Mouse (Mus musculus) lung, postnatal 14 days (tissue): ENCODE results near the gene Smim27.

ENCODE experiments used
- DNase-seq: peaks from one replicate; pipeline ENCODE4 v3.0.0; 2021

Smim27 gene

GRCm38 (mm10) chr4:40269430-40270032 is at the start of gene Smim27, which contains the start of gene Topors:
Gene Smim27, plus strand, starts transcription at chr4:40269579.
Gene Topors, minus strand, starts transcription at chr4:40269850.
- DNase-seq: peak; percentile 95

DNA sequence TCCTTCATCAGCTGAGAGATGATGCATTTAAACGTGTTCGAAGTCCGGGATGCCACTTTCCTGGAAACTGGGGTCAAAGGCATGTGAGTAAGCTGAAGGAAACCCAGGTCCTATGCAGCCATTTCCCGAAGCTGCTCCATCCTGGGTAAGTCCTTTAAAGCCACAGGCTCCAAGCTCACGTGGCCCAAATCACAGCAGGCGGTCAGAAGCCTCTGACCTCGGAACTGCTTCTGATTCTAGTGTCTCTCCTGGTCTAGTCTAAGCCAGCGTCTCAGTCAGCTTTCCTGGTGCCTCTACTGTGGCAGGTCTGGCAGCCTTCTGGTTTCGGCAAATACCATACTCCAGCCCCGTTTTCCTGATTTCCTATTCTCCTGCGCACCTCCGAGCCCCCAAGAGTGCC is 48.9 kb upstream of the Smim27 start:
- DNase-seq: no peak

DNA sequence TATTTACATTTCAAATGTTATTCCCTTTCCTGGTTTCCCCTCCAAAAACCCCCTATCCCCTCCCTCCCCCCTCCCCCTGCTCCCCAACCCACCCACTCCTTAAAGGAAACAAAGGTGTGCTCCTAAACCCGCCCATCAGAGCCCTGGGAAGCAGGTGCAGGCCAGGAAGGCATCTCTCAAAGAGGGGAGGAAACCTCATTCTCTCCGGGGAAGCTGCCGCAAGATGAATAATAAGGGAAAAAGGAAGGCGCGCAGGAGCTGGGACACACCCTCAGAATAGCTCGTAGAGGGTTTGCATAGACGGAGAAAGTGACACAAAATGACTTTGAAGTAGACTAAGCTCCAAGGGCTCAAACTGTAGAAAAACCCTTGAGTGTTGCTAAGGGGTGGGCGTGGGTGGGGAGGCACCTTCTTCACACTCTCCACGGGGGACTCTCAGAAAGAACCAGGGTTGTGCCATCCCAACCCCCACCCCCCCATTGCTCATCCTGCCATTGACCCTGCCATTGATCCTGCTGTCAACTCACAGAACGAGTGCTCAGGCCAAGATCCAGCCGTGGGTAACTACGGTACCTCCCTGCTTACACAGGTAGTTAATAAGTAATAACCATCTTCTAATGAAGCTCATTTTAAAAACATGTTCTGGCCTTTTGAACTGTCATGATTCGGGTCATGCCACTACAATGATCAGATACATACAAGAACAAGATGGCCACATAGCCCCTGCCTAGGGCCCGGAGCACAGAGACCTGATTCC is 48.2 kb upstream of the Smim27 start:
- DNase-seq: no peak

- no peak for DNase-seq
Observed at GRCm38 (mm10) chr4:40221876-40222585, 47.3 kb upstream of the Smim27 start.

GRCm38 (mm10) chr4:40226095-40226494 is 43.3 kb upstream of the Smim27 start:
- no peak for DNase-seq

DNA sequence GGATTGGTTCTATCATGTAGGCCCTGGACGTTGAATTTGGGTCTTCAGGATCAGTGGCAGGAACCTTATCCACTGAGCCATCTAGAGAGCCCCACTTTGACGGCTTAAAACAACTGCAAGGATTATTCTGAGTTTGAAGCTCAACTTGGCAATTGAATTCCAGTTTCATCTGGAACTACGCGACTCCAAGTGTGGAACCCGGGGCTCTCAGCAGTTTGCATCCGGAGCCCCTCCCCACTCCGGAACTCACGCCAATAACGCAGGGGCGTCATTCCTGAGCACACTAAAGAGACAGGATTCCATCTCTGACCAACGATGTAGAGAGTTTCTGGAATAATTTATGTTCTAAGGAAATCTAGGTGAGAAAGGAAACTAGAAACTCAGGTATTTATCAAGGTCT is 42.2 kb upstream of the Smim27 start:
- no peak for DNase-seq

DNA sequence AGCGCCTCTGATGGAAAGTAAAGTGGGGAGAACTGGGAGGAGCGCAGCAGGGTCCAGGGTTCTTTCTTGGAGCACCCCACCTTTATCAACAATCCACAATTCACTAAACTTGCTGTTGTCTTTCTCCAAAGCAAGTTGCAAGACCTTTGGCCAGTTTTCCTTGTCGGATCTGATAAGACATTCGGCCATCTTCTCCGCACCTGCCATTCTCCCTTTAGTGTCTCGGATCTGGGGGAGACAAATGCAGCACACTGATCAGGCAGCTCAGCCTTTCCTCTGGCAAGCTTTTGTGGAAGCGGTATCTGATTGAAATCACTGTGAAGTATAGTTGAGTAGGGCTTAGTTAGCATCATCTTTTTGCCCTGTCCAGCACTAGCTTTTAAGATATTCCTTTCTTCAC is 41.5 kb upstream of the Smim27 start:
- no peak for DNase-seq

GRCm38 (mm10) chr4:40229723-40230122 is 39.7 kb upstream of the Smim27 start:
- no peak for DNase-seq

DNA sequence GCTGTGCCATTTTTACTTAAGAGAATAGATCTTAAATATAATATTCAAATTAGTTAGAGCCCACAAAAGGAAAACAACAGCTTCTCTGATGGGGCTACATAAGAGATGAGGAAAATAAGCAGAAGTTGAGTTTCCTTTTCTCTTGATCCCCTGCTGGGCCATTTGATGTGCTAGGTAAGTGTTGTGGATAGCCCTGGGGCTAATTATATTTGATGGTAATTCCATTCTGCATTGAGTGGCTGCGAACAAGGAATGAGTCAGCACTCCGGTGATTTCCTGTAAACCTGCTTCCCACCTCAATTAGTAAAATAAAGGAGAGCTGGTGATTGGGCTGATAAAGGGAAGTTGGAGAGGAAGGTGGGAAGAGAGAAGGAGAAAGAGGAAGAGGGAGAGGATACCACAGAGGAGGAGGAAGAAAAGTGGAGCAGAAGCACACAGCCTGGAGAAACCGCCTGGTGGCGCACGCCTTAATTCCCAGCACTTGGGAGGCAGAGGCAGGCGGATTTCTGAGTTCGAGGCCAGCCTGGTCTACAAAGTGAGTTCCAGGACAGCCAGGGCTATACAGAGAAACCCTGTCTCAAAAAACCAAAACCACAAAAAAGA is 36.2 kb upstream of the Smim27 start:
- DNase-seq: no peak

GRCm38 (mm10) chr4:40234256-40234655 is 35.1 kb upstream of the Smim27 start:
- no peak for DNase-seq

- no peak for DNase-seq
Observed at GRCm38 (mm10) chr4:40236829-40237228, 32.5 kb upstream of the Smim27 start.

GRCm38 (mm10) chr4:40238483-40239408 is 30.6 kb upstream of the Smim27 start:
- peak; percentile 76 for DNase-seq

- peak; percentile 42 for DNase-seq
Observed at GRCm38 (mm10) chr4:40239409-40240271, 29.7 kb upstream of the Smim27 start, which contains the start of gene Ddx58. Gene Ddx58, minus strand, starts transcription at chr4:40239828.

DNA sequence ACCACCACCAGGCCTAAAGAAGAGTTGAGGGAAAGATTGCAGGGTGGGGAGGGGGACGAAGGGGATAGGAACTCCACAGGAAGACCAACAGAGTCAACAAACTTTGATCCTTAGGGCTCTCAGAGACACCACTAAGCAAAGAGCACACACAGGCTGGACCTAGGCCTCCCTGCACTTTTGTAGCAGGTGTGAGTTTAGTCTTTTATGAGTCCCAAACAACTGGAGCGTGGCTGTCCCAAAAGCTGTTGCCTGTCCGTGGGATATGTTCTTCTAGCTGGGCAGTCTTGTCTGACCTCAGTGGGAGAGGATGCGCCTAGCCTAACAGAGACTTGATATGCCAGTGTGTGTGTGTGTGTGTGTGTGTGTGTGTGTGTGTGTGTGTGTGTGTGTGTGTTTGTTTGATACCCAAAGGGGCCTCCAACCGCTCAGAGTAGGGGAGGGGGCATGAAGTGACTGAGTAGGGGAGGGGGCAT is 29.1 kb upstream of the Smim27 start:
- no peak for DNase-seq

DNA sequence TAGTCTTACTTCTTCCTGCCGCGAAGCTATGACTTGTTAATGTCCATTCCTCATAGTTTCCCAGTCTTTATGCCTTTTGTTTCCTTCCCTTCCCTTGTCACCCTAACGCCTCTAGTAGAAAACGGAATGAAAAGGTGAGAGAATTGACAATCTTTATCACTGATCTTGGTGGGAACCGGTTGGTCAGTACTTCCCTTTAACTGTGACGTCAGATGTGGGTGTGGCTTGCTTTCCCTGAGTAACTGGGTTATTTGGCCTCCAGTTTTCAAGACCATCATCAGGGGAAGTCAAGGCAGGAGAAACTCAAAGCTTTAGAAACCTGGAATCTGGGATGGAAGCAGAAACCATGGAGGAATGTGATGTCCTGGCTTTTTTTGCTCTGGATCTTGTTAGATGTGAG is 27.5 kb upstream of the Smim27 start:
- no peak for DNase-seq

DNA sequence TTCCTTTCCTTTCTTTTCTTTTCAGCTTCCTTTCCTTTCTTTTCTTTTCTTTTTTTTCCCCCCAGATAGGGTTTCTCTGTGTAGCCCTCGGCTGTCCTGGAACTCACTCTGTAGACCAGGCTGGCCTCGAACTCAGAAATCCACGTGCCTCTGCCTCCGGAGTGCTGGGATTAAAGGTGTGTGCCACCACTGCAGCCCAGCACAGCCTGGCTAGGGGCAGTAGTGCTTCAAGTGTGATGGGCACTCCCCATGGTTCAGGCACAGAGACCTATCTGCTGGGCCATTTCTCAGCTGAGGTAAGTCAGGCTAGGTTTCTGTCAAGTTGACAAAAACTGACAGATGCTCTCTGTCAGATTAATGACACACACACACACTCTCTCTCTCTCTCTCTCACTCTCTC is 26.4 kb upstream of the Smim27 start:
- DNase-seq: no peak

- DNase-seq: no peak
Observed at GRCm38 (mm10) chr4:40244035-40244434, 25.3 kb upstream of the Smim27 start.

- no peak for DNase-seq
Observed at GRCm38 (mm10) chr4:40250984-40251383, 18.4 kb upstream of the Smim27 start.

DNA sequence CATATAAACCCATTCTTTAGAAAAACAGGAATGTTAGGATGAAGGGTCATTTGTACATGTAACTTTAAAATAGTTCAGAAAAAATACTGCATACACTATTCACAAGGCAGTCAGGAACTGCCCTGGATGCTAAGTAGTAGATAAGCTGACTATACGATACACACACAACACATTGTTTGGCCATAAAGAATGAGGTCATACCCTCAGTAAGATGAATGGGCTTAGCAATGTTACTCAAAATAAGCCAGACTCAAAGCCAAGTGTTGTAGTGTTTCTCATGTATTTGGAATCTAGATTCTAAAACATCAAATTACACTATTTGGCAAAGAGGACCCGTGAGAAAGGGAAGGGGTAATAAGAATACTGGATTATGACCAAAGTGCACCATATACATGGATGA is 15.6 kb upstream of the Smim27 start:
- DNase-seq: no peak

- no peak for DNase-seq
Observed at GRCm38 (mm10) chr4:40254385-40255103, 14.8 kb upstream of the Smim27 start.
